Mouse (Mus musculus): ENCODE measurements around the gene Rtn1. TPM values are rescaled to one million over a fixed set of nuclear protein-coding genes. Genes with fewer than 3 reads are reported as not detected.

Rtn1 gene
- total and polyA plus RNA-seq, 3 experiments, result 0.44 TPM; not detected in 2

- Histone ChIP-seq H3K27me3 (ENCODE audit: insufficient read depth, low read length) (no peaks in the 10 kb centered on the region; the same call in 1 of the 2 replicates), H3K9me3 (replicated peaks) (no peaks in the 10 kb centered on the region; the same call in 1 of the 2 replicates), H3K4me1 (ENCODE audit: insufficient read depth, low read depth, low read length) (no peaks in the 10 kb centered on the region), H3K36me3 (replicated peaks) (no peaks in the 10 kb centered on the region), H3K4me3 (ENCODE audit: low read depth, low read length) (no peak overlapping the region)
- ATAC-seq (ENCODE audit: extremely low read depth, insufficient number of reproducible peaks, low FRiP score, poor library complexity, severe bottlenecking) (no peak), DNase-seq (ENCODE audit: low spot score) (no peak)
- TF ChIP-seq CTCF (IDR thresholded peaks at IDR 0.05; ENCODE audit: low read depth, low read length) (no peak), GATA2 (IDR thresholded peaks at IDR 0.05; ENCODE audit: borderline replicate concordance, low read depth, low read length) (no peak), POLR2AphosphoS5 (IDR thresholded peaks at IDR 0.05; ENCODE audit: insufficient replicate concordance, low read depth, low read length) (no peak), GATA1 (IDR thresholded peaks at IDR 0.05; ENCODE audit: borderline replicate concordance, low read length) (no peak), TAL1 (conservative IDR thresholded peaks at IDR 0.05; ENCODE audit: low read depth, low read length) (no peak)
These were observed 175.7 kb downstream of the Rtn1 start for GRCm38 (mm10) chr12:72232826-72233790.

- no peaks in the 10 kb centered on the region; the same call in 1 of the 2 replicates for H3K9me3 ChIP-seq (replicated peaks)
- no peak overlapping the region for H3K4me3 ChIP-seq (ENCODE audit: low read depth, low read length)
- no peak for DNase-seq (ENCODE audit: low spot score)
- ATAC-seq (ENCODE audit: extremely low read depth, insufficient number of reproducible peaks, low FRiP score, poor library complexity, severe bottlenecking), result no peak
- H3K4me1 ChIP-seq (ENCODE audit: insufficient read depth, low read depth, low read length), result no peaks in the 10 kb centered on the region
- TF ChIP-seq GATA2 (IDR thresholded peaks at IDR 0.05; ENCODE audit: borderline replicate concordance, low read depth, low read length) (no peak), CTCF (IDR thresholded peaks at IDR 0.05; ENCODE audit: low read depth, low read length) (no peak), POLR2AphosphoS5 (IDR thresholded peaks at IDR 0.05; ENCODE audit: insufficient replicate concordance, low read depth, low read length) (no peak), TAL1 (conservative IDR thresholded peaks at IDR 0.05; ENCODE audit: low read depth, low read length) (no peak), GATA1 (IDR thresholded peaks at IDR 0.05; ENCODE audit: borderline replicate concordance, low read length) (no peak)
- H3K27me3 ChIP-seq (ENCODE audit: insufficient read depth, low read length), result no peaks in the 10 kb centered on the region; the same call in 1 of the 2 replicates
- H3K36me3 ChIP-seq (replicated peaks), result no peaks in the 10 kb centered on the region
These were observed 176.7 kb downstream of the Rtn1 start for GRCm38 (mm10) chr12:72232176-72232575.

- Histone ChIP-seq H3K36me3 (replicated peaks) (no peaks in the 10 kb centered on the region), H3K4me3 (ENCODE audit: low read depth, low read length) (no peak overlapping the region), H3K9me3 (replicated peaks) (no peaks in the 10 kb centered on the region), H3K4me1 (ENCODE audit: insufficient read depth, low read depth, low read length) (no peaks in the 10 kb centered on the region), H3K27me3 (ENCODE audit: insufficient read depth, low read length) (peaks cover 5% of the 10 kb centered on the region)
- TF ChIP-seq GATA1 (IDR thresholded peaks at IDR 0.05; ENCODE audit: borderline replicate concordance, low read length), result no peak
- no peak for DNase-seq (ENCODE audit: low spot score)
- no peak for ATAC-seq (ENCODE audit: extremely low read depth, insufficient number of reproducible peaks, low FRiP score, poor library complexity, severe bottlenecking)
These were observed 179.2 kb downstream of the Rtn1 start for GRCm38 (mm10) chr12:72229451-72230196.

- DNase-seq (ENCODE audit: low spot score) (no peak), ATAC-seq (ENCODE audit: extremely low read depth, insufficient number of reproducible peaks, low FRiP score, poor library complexity, severe bottlenecking) (no peak)
- Histone ChIP-seq H3K36me3 (replicated peaks) (no peaks in the 10 kb centered on the region), H3K27me3 (ENCODE audit: insufficient read depth, low read length) (peaks cover 5% of the 10 kb centered on the region), H3K4me1 (ENCODE audit: insufficient read depth, low read depth, low read length) (no peaks in the 10 kb centered on the region), H3K9me3 (replicated peaks) (peaks cover 4% of the 10 kb centered on the region; the same call in 1 of the 2 replicates), H3K4me3 (ENCODE audit: low read depth, low read length) (no peak overlapping the region)
- TF ChIP-seq GATA2 (IDR thresholded peaks at IDR 0.05; ENCODE audit: borderline replicate concordance, low read depth, low read length), result no peak
- TF ChIP-seq GATA1 (IDR thresholded peaks at IDR 0.05; ENCODE audit: borderline replicate concordance, low read length), result no peak
- no peak for TF ChIP-seq POLR2AphosphoS5 (IDR thresholded peaks at IDR 0.05; ENCODE audit: insufficient replicate concordance, low read depth, low read length)
- TF ChIP-seq TAL1 (conservative IDR thresholded peaks at IDR 0.05; ENCODE audit: low read depth, low read length), result no peak
- no peak for TF ChIP-seq CTCF (IDR thresholded peaks at IDR 0.05; ENCODE audit: low read depth, low read length)
These were observed 181.1 kb downstream of the Rtn1 start for GRCm38 (mm10) chr12:72227731-72228130.

- no peaks in the 10 kb centered on the region for H3K4me1 ChIP-seq (ENCODE audit: insufficient read depth, low read depth, low read length)
- peaks cover 7% of the 10 kb centered on the region for H3K27me3 ChIP-seq (ENCODE audit: insufficient read depth, low read length)
- DNase-seq (ENCODE audit: low spot score) (no peak), ATAC-seq (ENCODE audit: extremely low read depth, insufficient number of reproducible peaks, low FRiP score, poor library complexity, severe bottlenecking) (no peak)
- TF ChIP-seq CTCF (IDR thresholded peaks at IDR 0.05; ENCODE audit: low read depth, low read length) (no peak), TAL1 (conservative IDR thresholded peaks at IDR 0.05; ENCODE audit: low read depth, low read length) (no peak), POLR2AphosphoS5 (IDR thresholded peaks at IDR 0.05; ENCODE audit: insufficient replicate concordance, low read depth, low read length) (no peak), GATA1 (IDR thresholded peaks at IDR 0.05; ENCODE audit: borderline replicate concordance, low read length) (no peak)
- H3K4me3 ChIP-seq (ENCODE audit: low read depth, low read length), result no peak overlapping the region
- no peaks in the 10 kb centered on the region for H3K36me3 ChIP-seq (replicated peaks)
- H3K9me3 ChIP-seq (replicated peaks), result peaks cover 7% of the 10 kb centered on the region
These were observed 183.5 kb downstream of the Rtn1 start for GRCm38 (mm10) chr12:72225371-72225770.

- Histone ChIP-seq H3K4me3 (ENCODE audit: low read depth, low read length) (no peak overlapping the region), H3K27me3 (ENCODE audit: insufficient read depth, low read length) (peaks cover 11% of the 10 kb centered on the region), H3K36me3 (replicated peaks) (no peaks in the 10 kb centered on the region), H3K4me1 (ENCODE audit: insufficient read depth, low read depth, low read length) (no peaks in the 10 kb centered on the region), H3K9me3 (replicated peaks) (peaks cover 7% of the 10 kb centered on the region)
- DNase-seq (ENCODE audit: low spot score) (no peak), ATAC-seq (ENCODE audit: extremely low read depth, insufficient number of reproducible peaks, low FRiP score, poor library complexity, severe bottlenecking) (no peak)
- TF ChIP-seq TAL1 (conservative IDR thresholded peaks at IDR 0.05; ENCODE audit: low read depth, low read length) (no peak), POLR2AphosphoS5 (IDR thresholded peaks at IDR 0.05; ENCODE audit: insufficient replicate concordance, low read depth, low read length) (no peak), CTCF (IDR thresholded peaks at IDR 0.05; ENCODE audit: low read depth, low read length) (no peak), GATA2 (IDR thresholded peaks at IDR 0.05; ENCODE audit: borderline replicate concordance, low read depth, low read length) (no peak), GATA1 (IDR thresholded peaks at IDR 0.05; ENCODE audit: borderline replicate concordance, low read length) (no peak)
These were observed 185.2 kb downstream of the Rtn1 start for GRCm38 (mm10) chr12:72223557-72224102.
